17 mouse cellular contexts compared by ENCODE assay signal in the genomic region with DNA sequence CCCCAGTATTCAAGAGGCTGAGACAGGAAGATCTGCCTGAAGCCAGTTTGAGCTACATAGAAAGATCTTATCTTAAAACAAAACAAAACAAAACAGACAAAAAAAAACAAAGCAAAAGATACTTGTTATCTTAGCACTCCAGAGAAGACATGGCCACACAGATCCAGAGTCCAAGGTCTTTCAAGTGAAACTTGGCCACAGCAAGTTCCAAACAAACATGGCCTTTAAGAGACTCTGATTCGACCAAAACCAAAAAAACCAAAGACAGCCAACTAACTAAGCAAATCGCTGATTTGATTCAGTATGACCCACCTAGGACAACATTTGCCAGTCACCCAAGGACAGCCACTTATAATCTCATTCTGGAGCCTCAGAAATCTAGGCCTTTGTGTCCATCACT.
"Had no signal": no experiment of that assay in that cellular context is flagged by ENCODE, and none has a peak within 500 bp of the region (broad histone marks: within the 10 kb centered on the region; RNA-seq: fewer than 3 reads in every experiment).

No protein-coding gene starts in this region.

- H3K4me1 ChIP-seq: kidney, embryonic 15.5 days; liver, embryonic 12.5 days; liver, embryonic 15.5 days; lung, embryonic 15.5 days; midbrain, embryonic 12.5 days; midbrain, embryonic 15.5 days; neural tube, embryonic 13.5 days had no signal

- DNase-seq: kidney, adult 8-10 months; kidney, postnatal 10 days; kidney, postnatal 36 days; layer of hippocampus, postnatal 36 days; retina, postnatal 1 day; right cerebral cortex, postnatal 25 days; thymus, adult 18-20 months; thymus, postnatal 36 days had no signal

- H3K4me2 ChIP-seq: kidney, embryonic 15.5 days; liver, embryonic 12.5 days; liver, embryonic 15.5 days; lung, embryonic 15.5 days; midbrain, embryonic 12.5 days; midbrain, embryonic 15.5 days; neural tube, embryonic 13.5 days had no signal

- H3K9ac ChIP-seq: kidney, embryonic 15.5 days; liver, embryonic 12.5 days; liver, embryonic 15.5 days; lung, embryonic 15.5 days; midbrain, embryonic 12.5 days; midbrain, embryonic 15.5 days; neural tube, embryonic 13.5 days had no signal

- H3K4me3 ChIP-seq: kidney, embryonic 15.5 days; left cerebral cortex, adult 2 months; liver, embryonic 12.5 days; liver, embryonic 15.5 days; lung, embryonic 15.5 days; midbrain, embryonic 12.5 days; midbrain, embryonic 15.5 days; myocyte; neural tube, embryonic 13.5 days had no signal

- H3K36me3 ChIP-seq: kidney, embryonic 15.5 days; liver, embryonic 12.5 days; liver, embryonic 15.5 days; lung, embryonic 15.5 days; midbrain, embryonic 12.5 days; midbrain, embryonic 15.5 days; neural tube, embryonic 13.5 days had no signal

- H3K27me3 ChIP-seq: kidney, embryonic 15.5 days; liver, embryonic 12.5 days; liver, embryonic 15.5 days; lung, embryonic 15.5 days; midbrain, embryonic 12.5 days; midbrain, embryonic 15.5 days; neural tube, embryonic 13.5 days had no signal

- H3K27ac ChIP-seq: kidney, embryonic 15.5 days; left cerebral cortex, adult 2 months; liver, embryonic 12.5 days; liver, embryonic 15.5 days; midbrain, embryonic 12.5 days; midbrain, embryonic 15.5 days; neural tube, embryonic 13.5 days had no signal

- H3K9me3 ChIP-seq: kidney, embryonic 15.5 days; liver, embryonic 12.5 days; liver, embryonic 15.5 days; lung, embryonic 15.5 days; midbrain, embryonic 12.5 days; midbrain, embryonic 15.5 days; neural tube, embryonic 13.5 days had no signal

- ATAC-seq: liver, embryonic 12.5 days; midbrain, embryonic 15.5 days had no signal
